Mouse (Mus musculus): ENCODE measurements around the gene Spen. TPM values are rescaled to one million over a fixed set of nuclear protein-coding genes. Genes with fewer than 3 reads are reported as not detected.

Spen gene
- polyA plus RNA-seq, 1 experiment = 9.5 TPM

- peaks cover 20% of the 10 kb centered on the region for H3K4me1 ChIP-seq (ENCODE audit: control insufficient read depth, insufficient read depth, insufficient read length, low read length)
- no peak overlapping the region for H3K4me3 ChIP-seq (ENCODE audit: insufficient read depth, low read depth, low read length)
- H3K27ac ChIP-seq (replicated peaks; ENCODE audit: low read depth, low read length) = no peak overlapping the region
Observed at GRCm38 (mm10) chr4:141526936-141527650, 11.3 kb downstream of the Spen start.

DNA sequence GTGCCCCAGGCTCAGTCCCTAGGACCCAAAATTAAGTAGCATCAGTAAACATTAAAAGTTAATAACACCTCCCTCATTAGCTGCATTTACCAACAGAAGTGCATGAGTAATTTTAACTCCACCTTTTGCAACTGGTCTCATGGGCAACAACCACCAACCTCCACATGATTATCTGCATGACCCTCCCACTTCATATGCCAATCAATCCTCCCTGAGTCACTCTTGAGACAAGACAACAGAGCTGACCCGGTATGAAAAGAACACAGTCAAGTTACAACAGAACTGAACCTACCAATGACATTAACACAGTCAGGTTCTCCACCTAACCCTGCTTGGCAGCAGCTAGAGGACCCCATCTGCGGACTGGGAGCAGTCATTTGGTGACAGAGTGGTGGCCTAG, 12.5 kb downstream of the Spen start:
- H3K4me3 ChIP-seq (ENCODE audit: insufficient read depth, low read depth, low read length) = no peak overlapping the region
- peaks cover 21% of the 10 kb centered on the region for H3K4me1 ChIP-seq (ENCODE audit: control insufficient read depth, insufficient read depth, insufficient read length, low read length)
- no peak overlapping the region for H3K27ac ChIP-seq (replicated peaks; ENCODE audit: low read depth, low read length)

DNA sequence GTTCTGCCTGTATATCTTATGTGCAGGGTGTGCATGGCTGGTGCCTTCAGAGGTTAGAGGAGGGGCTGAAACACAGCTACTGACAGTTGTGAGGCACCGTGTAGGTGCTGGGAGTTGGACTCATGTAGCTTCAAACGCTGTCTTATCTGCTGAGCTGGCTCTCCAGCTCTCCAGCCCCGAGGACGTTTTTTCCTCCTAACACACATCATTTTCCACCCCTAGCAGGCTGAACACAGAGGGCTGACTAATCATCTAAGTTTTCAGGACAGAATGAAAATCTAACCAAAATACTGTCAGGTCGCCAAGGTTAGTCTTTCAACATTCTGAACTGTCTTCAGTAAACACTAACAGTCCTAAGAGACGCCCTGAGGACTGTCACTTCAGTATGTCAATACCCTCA, 13.7 kb downstream of the Spen start:
- Histone ChIP-seq H3K4me1 (ENCODE audit: control insufficient read depth, insufficient read depth, insufficient read length, low read length) (peaks cover 21% of the 10 kb centered on the region), H3K4me3 (ENCODE audit: insufficient read depth, low read depth, low read length) (no peak overlapping the region), H3K27ac (replicated peaks; ENCODE audit: low read depth, low read length) (no peak overlapping the region)

DNA sequence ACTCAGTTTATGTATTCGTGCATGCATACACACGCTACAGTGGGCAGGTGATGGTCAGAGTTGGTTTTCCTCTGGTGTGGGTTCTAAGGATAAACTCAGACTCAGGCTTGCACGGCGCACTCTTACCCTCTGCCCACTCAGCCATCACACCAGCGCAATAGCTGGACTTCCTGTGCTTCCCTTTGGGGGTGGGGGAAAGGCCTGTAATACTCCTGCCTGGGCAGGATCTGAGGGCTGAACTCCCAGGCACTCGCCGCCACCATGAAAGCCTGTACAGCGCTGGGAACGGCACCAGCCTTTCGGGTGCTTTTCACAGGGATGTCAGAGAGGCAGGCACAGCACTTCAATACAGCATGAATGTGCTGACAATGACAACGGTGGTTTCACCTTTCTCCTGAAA, 15.3 kb downstream of the Spen start:
- H3K4me1 ChIP-seq (ENCODE audit: control insufficient read depth, insufficient read depth, insufficient read length, low read length) = peaks cover 15% of the 10 kb centered on the region
- no peak overlapping the region for H3K4me3 ChIP-seq (ENCODE audit: insufficient read depth, low read depth, low read length)
- H3K27ac ChIP-seq (replicated peaks; ENCODE audit: low read depth, low read length) = 0 out of 2 replicates have a peak overlapping the region, but pooled peaks have one; percentile 6

- Histone ChIP-seq H3K4me3 (ENCODE audit: insufficient read depth, low read depth, low read length) (no peak overlapping the region), H3K4me1 (ENCODE audit: control insufficient read depth, insufficient read depth, insufficient read length, low read length) (peaks cover 15% of the 10 kb centered on the region), H3K27ac (replicated peaks; ENCODE audit: low read depth, low read length) (no peak overlapping the region)
Observed at GRCm38 (mm10) chr4:141518386-141518785, 20.0 kb downstream of the Spen start.

DNA sequence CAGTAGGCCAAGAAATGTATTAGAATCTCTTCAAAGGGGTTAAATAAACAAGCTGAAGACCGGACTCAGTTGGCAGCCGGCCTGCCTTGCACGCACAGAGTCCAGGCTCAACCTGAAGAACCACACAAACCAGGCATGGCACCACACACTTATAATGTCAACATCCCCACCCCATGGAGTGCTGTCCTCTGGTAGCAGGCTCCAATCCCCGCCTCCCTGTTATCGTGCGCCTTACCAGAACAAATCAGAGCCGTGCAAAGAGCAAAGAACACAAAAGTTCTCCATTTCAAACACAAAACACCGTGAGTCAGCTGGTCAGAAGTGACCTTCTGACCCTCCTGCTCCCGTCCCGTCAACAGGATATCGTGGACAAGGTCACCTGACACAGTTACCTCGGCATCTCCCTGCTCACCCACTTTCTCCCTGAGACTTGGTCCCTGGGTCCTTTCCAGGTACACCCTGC, 24.2 kb downstream of the Spen start:
- Histone ChIP-seq H3K27ac (replicated peaks; ENCODE audit: low read depth, low read length) (peak overlapping the region; percentile 26; the same call in 1 of the 2 replicates), H3K4me3 (ENCODE audit: insufficient read depth, low read depth, low read length) (no peak overlapping the region)

GRCm38 (mm10) chr4:141512145-141512544, 26.3 kb downstream of the Spen start:
- H3K27ac ChIP-seq (replicated peaks; ENCODE audit: low read depth, low read length) = no peak overlapping the region
- H3K4me1 ChIP-seq (ENCODE audit: control insufficient read depth, insufficient read depth, insufficient read length, low read length) = peaks cover 15% of the 10 kb centered on the region
- H3K4me3 ChIP-seq (ENCODE audit: insufficient read depth, low read depth, low read length) = no peak overlapping the region

More for the DNA sequence above, 24.2 kb downstream of the Spen start:
- peaks cover 15% of the 10 kb centered on the region for H3K4me1 ChIP-seq (ENCODE audit: control insufficient read depth, insufficient read depth, insufficient read length, low read length)

DNA sequence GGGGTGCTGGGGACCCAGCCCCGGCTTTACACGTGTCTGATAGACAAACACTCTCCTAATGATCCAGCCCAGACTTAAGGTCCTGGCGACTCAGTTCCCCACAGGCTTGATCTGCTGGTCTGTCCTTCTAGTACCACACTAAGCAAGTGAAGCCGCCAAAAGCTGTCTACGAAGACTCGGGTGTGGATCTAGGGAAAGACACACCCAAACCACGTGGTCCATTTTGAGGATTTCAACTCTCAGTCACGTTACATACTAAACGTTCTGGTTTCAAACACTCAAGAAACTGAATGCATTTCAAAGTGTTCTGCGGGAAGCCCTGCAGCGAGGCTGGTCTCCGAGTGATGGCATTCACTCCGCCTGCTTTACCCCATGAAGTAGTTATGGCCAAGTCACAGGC, 27.9 kb downstream of the Spen start:
- no peak overlapping the region for H3K4me3 ChIP-seq (ENCODE audit: insufficient read depth, low read depth, low read length)
- H3K27ac ChIP-seq (replicated peaks; ENCODE audit: low read depth, low read length) = no peak overlapping the region
- H3K4me1 ChIP-seq (ENCODE audit: control insufficient read depth, insufficient read depth, insufficient read length, low read length) = peaks cover 21% of the 10 kb centered on the region

- Histone ChIP-seq H3K4me1 (ENCODE audit: control insufficient read depth, insufficient read depth, insufficient read length, low read length) (peaks cover 10% of the 10 kb centered on the region), H3K4me3 (ENCODE audit: insufficient read depth, low read depth, low read length) (no peak overlapping the region), H3K27ac (replicated peaks; ENCODE audit: low read depth, low read length) (peak overlapping the region; percentile 74)
Observed at GRCm38 (mm10) chr4:141506893-141507292, 31.5 kb downstream of the Spen start.

DNA sequence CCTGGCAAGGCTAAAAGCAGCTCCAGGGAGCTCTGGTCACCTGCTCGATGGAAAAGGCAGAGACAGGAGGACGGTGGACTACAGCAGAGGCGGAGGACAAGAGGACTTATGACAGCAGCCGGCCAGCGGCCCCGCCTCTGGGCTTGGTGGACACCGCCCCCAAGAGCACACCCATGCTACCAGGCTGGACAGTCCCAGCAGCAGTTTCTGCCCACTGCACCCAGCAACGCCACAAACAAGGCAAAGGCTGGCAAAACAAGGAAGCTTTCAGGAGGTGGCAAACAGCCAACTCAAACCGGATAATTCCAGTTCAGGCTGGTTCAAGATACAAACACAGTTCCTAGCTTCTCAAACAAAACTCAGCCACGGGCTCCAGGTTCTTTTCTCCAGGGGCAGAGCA, 32.0 kb downstream of the Spen start:
- H3K4me1 ChIP-seq (ENCODE audit: control insufficient read depth, insufficient read depth, insufficient read length, low read length) = peaks cover 10% of the 10 kb centered on the region
- peak overlapping the region; percentile 74 for H3K27ac ChIP-seq (replicated peaks; ENCODE audit: low read depth, low read length)
- no peak overlapping the region for H3K4me3 ChIP-seq (ENCODE audit: insufficient read depth, low read depth, low read length)

GRCm38 (mm10) chr4:141505810-141506209, 32.6 kb downstream of the Spen start:
- Histone ChIP-seq H3K27ac (replicated peaks; ENCODE audit: low read depth, low read length) (no peak overlapping the region), H3K4me1 (ENCODE audit: control insufficient read depth, insufficient read depth, insufficient read length, low read length) (peaks cover 10% of the 10 kb centered on the region), H3K4me3 (ENCODE audit: insufficient read depth, low read depth, low read length) (no peak overlapping the region)

- Histone ChIP-seq H3K4me1 (ENCODE audit: control insufficient read depth, insufficient read depth, insufficient read length, low read length) (peaks cover 18% of the 10 kb centered on the region), H3K4me3 (ENCODE audit: insufficient read depth, low read depth, low read length) (no peak overlapping the region), H3K27ac (replicated peaks; ENCODE audit: low read depth, low read length) (no peak overlapping the region)
Observed at GRCm38 (mm10) chr4:141504471-141504870, 33.9 kb downstream of the Spen start.

DNA sequence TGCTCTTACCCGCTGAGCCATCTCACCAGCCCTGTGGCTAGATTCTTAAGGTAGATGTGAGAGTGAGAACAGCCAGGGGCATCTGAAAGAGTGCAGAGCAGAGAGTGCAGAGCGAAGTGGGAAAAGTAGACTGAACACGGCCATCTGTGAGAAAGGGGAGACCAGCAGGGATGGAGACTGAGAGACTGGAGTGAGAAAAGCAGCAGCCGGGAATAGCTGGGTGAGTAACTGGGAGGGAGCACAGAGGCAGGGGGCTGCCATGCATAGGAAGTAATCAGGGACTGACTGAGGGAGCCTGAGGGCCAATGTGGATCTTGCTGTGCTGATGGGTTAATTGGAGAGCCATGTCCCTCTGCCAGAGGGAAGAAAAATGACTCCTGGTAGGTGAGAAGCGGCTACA, 35.7 kb downstream of the Spen start:
- no peak overlapping the region for H3K4me3 ChIP-seq (ENCODE audit: insufficient read depth, low read depth, low read length)
- no peak overlapping the region for H3K27ac ChIP-seq (replicated peaks; ENCODE audit: low read depth, low read length)
- peaks cover 18% of the 10 kb centered on the region for H3K4me1 ChIP-seq (ENCODE audit: control insufficient read depth, insufficient read depth, insufficient read length, low read length)

- peak overlapping the region; percentile 16 for H3K27ac ChIP-seq (replicated peaks; ENCODE audit: low read depth, low read length)
- H3K4me1 ChIP-seq (ENCODE audit: control insufficient read depth, insufficient read depth, insufficient read length, low read length) = peaks cover 13% of the 10 kb centered on the region
- no peak overlapping the region for H3K4me3 ChIP-seq (ENCODE audit: insufficient read depth, low read depth, low read length)
Observed at GRCm38 (mm10) chr4:141501058-141501457, 37.3 kb downstream of the Spen start.

- Histone ChIP-seq H3K4me3 (ENCODE audit: insufficient read depth, low read depth, low read length) (no peak overlapping the region), H3K4me1 (ENCODE audit: control insufficient read depth, insufficient read depth, insufficient read length, low read length) (peaks cover 12% of the 10 kb centered on the region), H3K27ac (replicated peaks; ENCODE audit: low read depth, low read length) (peak overlapping the region; percentile 10)
Observed at GRCm38 (mm10) chr4:141500637-141501036, 37.8 kb downstream of the Spen start.

GRCm38 (mm10) chr4:141488670-141489069, 49.7 kb downstream of the Spen start:
- Histone ChIP-seq H3K4me3 (ENCODE audit: insufficient read depth, low read depth, low read length) (no peak overlapping the region), H3K4me1 (ENCODE audit: control insufficient read depth, insufficient read depth, insufficient read length, low read length) (no peaks in the 10 kb centered on the region), H3K27ac (replicated peaks; ENCODE audit: low read depth, low read length) (no peak overlapping the region)
